Mouse (Mus musculus) naive thymus-derived CD4-positive, alpha-beta T cell, adult 2 months (primary cell): Measurements from ENCODE around the gene Popdc2.

ENCODE experiments used
- DNase-seq: peaks from one replicate; pipeline ENCODE4 v3.0.0-alpha.2; 2011; ENCODE audit warnings: low read depth

Gene Popdc2

DNA sequence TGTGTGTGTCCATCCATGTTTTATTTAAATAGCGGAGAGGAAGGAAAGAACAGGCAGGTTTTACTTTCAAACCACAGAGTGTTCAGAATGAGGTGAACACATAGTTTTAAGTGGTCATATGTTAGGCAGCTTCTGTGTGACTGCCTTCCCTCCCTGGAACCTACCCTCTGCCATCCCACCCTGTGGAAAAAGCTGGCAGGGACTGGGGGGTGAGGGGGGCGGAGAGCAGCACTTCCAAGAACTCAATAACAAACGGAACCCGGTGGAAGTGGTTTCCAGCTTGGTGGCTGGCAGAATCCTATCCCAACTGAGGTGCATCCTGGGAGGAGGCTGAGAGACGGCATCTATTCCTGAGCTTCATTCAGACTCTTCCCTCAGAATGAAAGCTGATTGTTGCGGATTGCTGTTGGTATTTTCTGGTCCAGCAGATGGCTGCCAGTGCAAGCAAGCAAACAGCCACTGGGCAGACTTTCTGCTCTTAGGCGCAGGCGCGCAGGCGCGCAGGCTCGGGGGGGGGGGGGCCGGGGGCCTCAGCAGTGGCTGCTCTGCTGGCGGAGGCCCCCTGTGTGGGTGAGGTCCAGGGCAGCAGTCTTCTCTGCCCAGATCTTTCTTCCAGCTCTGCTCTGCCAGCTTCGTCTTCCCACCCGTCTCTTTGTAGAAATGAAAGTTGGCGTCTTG, 14.3 kb downstream of the Popdc2 start:
- peak; percentile 65 for DNase-seq

DNA sequence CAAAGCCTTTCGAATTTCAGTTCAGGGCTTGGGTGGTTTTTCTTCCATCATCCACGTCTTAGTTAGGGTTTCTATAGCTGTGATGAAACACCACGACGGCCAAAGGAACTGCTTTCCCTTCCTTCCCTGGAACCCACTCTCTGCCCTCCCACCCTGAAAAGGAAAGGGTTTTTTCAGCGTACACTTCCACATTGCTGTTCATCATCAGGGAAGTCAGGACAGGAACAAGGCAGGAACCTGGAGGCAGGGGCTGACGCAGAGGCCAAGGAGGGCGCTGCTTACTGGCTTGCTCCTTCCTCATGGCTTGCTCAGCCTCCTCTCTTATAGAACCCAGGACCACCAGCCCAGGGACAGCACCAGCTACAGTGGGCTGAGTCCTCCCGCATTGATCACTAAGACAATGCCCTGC, 14.8 kb downstream of the Popdc2 start:
- no peak for DNase-seq

DNA sequence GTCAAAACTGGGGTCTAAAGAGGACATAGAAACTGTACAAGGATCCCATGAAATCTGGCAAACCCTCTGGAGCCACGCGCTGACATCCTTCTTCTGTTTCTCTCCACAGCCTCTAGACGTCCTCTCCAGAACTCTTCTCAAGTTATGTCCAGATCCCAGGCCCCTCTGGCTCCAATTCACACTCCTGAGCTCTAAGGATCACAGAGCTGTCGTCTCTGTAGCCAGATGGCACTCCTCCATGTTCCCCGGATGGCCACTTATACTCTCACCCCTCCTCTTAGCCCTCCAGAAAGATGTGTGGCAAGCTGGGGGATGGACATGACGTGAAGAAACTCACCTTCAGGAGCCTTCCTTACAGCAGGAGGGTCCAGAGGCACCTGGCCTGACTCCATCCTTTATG, 15.5 kb downstream of the Popdc2 start:
- DNase-seq: no peak

DNA sequence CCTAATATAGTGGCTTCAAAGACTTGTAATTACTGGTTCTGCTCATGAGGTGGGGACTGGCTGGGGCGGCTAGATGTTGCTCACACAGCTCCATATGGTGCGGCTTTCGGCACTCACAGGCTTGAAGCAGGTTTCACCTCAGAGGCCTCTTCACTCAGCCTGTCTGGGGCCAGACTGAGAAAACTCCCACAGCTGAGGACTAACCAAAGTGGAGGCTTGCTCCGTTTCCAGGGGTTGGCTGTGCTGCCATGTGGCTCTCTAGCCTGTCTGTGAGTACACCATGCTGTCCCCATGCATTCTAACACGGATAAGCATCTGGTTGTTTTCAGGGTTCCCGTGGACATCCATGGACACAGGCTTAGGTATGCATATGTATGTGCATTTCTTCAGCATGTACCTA, 16.6 kb downstream of the Popdc2 start:
- DNase-seq: no peak

DNA sequence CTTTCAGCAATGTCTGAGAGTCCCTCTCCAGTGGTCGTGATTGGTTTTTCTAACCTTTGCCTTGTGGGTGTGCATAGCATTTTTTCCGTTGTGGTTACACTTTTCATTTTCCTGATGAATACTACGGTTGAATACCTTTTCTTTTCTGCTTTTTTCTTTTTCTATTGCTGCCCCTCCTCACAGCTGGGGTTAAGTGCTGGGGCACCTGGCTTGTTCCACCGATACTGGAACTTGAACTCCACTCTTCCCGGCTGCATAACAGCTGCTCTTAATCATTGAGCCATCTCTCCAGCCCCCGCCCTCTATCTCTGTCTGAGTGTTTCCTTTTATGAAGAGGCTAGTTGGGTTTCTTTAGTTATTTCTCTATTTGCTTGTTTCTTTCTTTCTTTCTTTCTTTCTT, 17.1 kb downstream of the Popdc2 start:
- no peak for DNase-seq

DNA sequence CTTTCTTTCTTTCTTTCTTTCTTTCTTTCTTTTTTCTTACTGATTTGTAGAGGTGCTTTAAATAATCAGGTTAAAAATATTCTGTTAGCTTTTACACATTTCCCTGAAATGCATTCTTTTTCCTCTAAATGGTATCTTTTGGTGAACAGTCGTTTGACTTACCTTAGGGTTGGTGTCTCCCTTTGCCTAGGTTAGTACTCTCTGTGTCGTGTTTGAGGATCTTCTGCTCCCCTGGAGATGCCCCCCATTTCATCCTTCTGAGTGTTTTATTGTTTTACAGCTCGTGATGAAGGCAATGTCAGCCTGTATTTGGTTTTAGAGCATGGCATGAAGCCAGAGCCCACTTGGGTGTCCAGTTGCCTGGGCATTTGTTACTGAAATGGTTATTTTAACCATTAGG, 17.5 kb downstream of the Popdc2 start:
- no peak for DNase-seq

DNA sequence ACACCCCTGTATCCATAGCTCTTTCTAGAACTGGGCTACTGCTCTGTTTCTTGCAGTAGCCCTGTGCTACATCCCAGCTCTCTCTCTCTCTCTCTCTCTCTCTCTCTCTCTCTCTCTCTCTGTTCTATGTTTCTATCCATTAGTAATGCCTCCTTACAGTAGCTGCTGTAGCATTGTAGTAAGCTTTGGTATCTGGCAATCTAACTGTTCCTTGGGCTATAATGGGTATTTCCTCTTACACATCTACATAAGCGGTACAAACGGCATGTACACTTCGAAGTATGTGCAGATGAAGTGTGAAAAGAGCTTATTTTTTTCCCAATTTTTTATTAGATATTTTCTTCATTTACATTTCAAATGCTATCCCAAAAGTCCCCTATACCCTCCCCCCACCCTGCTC, 17.9 kb downstream of the Popdc2 start:
- DNase-seq: no peak

DNA sequence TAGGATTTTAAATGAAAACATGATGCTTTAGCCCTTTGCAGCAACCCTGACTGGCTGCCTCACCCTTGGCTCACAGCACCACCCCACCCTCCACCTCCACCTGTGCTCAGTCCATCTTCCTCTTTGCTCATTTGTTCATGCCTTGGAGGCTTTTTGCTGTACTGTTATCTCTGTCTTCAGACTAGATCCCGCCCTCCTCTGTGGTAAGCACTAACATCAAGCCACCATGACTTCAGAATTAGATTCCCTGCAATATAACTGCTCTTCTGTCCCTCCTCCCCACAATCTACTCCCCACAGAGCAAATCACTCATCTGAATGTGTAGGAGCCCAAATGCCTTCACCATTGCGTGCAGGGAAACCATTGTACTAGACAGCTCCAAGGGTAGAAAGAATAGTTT, 21.7 kb downstream of the Popdc2 start:
- DNase-seq: no peak

DNA sequence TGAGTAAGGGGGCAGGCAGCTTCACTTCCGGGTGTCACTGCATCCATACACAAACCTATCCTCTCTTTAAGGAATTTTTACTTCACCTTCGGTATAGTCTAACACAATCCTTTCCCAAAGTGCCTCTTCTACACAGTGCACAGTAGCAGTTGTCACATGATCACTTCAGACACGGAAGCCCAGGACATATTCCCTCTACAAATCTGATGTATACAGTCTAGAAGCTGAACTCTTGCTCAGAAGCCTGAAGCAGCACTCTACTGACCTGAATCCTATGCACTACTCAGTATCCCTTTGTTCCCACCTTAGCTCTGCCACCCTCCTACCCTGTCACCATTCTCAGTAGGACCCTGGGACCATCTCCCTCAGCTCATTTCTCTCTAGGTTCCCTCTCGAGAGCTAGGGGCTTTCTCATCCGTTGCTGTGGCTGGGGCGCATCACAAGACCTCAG, 23.2 kb downstream of the Popdc2 start:
- no peak for DNase-seq

DNA sequence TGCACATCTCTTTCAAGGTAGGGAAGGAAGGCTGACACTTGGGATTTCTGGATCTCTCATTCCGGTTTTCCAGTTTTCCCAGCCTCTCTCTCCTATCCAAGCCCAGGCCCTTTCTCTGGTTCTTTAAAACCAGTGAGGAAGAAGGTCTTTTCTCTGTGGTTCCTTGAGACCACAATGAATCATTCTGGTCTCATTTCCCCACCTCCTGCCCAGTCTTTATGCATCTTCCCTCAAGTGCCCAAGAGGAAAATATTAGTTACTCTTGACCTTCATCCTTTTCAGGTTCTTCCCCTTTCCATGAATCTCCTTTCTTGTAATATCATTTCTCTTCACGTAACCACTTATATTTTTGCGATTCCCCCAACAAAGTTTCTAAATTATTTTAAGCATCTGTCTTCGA, 23.7 kb downstream of the Popdc2 start:
- DNase-seq: no peak

DNA sequence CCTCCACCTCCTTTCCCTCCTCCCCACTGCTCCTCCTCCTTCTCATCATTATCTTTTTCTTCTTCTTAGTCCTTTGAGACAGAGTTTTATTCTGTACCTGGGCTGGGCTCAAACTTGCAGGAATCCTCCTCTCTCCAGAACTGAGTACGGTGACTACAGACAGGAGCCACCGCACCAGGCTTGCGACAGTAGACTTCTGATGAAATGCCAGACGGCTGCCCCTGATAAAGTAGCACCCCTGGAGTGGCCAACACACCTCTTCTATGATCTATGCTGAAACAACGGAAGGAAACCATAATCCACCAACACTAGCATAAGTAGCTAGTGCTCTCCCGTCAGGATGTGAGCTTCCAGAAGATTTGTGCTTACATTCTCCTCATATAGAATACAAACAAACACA, 25.4 kb downstream of the Popdc2 start:
- no peak for DNase-seq

DNA sequence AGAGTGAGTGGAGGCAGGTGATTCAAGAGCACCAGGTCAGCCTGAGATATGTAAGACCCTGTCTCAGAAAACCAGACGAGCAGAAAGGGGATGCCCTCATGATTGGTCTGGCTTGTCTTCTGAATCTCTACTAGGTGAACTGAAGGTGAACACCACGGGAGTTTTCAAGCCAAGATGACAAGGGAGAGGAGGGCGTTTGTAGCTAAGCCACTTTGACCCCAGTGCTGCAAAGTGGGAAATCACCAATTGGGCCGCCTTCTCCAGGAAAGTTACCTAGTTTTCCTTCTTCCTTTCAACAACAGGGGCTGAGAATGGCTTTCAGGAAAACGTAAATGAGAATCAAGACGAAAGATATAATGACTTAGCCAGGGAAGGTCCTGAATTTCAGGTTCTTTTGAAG, 26.7 kb downstream of the Popdc2 start:
- DNase-seq: no peak

DNA sequence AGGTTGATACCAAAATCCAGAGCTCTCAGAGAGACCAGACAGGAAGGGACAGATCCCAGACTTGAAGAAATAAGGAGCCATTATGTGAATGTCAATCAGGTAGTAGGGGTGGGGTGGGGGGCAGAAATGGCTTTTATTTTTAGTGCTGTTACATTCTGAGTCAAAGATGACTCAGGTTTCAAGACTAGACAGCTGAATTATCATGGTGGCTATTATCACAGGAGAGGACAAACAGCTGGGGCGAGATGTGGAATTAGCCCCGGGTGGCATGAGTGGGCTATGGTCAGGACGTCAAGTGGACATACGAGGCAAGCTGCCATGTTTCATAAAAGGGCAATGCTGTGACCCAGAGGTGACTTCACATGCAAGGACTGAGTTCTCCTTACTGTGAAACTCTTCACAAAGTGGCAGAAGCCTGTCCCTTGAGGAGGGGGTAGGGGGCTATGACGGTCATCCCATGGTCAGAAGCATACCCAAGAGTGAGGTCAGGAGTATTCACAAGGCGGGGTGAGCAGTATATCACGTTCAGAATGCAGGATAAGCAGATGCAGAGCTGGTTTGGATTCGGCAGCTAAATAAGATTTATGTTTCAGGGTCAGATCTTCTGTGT, 27.4 kb downstream of the Popdc2 start:
- DNase-seq: no peak

DNA sequence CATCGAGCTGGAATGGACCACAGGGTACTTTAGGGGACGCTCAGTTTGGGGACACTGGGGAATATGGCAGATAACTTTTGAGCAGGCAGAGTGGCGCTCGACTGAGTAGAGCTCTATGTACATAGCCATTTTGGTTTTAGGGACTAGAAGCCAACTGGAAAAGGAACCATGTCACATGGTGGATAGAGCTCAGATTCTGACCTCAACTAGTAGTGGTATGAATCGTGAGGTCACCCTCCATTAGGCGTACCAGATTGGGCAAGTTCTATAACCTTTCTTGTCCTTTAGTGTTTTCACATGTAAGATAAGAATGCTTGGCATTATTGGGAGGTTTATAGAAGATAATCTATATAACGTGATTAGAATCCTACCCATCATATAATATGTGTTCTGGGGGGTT, 28.3 kb downstream of the Popdc2 start:
- no peak for DNase-seq

DNA sequence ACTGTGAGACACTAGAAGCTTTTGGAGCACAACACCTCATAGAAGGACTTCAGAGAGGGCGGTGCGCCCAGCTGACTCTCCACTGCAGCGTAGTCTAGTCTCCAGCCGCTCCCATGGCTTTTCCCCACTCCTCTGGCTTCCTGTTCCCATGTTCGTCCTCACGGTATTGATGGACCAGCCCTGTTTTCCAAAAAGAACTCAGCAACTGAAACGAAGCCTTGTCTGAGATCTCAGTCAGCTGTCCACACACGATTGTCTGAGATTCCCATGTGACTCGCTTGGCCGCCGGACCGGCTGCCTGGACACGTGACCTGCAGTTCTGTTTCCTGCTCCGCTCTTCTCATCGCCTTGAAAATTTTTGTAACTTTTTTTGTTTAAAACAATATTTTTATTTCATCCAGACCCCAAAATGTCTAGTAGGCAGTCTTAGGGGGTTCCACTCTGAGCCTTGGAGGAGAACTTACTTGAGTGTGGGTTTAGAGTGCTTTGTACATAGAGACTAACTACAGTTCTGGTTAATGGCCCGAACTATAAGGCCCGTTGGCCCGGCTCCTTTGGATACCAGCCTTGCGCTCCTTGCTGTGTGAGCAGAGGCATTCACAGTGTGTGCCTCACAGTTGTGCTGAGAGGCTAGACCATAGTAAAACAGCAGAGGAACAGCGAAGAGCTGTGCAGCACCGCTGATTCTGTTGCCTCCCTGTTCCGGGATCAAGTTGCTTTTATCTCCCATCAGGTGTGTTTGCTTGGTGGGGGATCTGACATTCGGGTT, 30.3 kb downstream of the Popdc2 start:
- no peak for DNase-seq

DNA sequence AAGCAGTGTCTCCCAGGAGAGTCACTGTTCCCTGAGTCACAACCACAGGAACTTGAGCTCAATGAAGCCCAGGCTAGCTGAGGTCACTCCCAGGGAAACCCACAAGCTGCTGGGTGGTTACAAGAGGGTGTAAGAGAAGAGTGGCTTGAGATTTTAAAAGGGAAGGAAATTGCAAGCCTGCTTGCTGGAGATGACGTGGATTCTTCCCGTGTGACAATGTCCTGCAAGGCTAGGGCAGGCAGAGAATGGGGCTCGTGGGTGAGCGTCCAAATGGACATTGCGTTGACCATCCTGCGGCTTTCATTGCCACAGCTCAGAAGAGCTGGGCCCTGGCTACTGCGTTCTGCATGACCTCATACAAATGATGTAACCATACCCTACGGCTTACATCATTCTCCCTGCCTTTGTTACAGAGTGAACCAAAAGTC, 32.2 kb downstream of the Popdc2 start:
- no peak for DNase-seq

DNA sequence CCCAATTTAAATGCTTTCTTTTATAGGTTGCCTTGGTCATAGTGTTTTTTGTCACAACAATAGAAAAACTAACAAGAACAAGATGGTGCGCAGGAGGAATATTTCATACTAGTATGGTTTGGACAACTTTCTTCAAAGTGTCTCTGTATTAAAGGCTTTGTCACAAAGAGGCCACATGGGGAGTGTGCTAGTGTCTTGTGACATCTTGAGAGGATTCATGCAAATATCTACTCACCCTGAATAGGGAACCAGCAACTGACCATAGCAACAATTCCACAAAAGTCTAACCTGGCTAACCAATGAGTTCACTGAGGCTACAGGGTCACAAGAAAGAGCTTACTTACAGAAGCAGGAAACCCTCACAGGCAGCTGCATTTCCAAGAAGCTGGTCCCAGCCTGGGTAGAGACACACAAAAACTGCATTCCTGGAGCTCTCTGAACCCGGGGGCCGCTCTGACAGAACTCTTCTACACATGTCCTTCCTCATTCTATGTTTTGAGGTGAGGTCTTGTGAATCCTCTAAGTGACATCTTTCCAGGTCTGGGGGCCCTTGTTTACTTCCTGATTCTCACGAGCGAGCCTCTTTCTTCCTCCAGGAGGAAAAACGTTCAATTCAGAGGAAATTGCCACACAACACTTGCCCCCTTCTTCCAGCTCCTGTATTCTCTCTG, 33.2 kb downstream of the Popdc2 start:
- no peak for DNase-seq

DNA sequence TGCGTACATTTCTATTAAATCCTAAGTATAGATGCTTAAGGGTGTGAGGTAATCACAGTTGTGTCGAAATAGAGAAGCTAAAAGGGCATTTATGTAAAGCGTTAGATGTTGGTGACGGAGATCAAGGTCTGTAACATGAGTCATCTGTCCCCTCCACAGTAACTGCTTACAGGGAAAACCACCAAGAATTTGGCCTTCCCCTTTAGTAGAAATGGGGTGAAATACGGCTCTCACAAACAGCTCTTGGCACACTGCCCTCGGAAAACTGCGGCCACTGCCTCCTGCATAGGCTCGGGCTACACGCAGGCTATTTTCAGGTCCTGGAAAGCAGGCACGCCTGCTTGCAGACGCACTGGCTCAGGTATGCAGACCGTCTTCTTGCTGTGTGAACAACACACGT, 34.1 kb downstream of the Popdc2 start:
- DNase-seq: no peak

DNA sequence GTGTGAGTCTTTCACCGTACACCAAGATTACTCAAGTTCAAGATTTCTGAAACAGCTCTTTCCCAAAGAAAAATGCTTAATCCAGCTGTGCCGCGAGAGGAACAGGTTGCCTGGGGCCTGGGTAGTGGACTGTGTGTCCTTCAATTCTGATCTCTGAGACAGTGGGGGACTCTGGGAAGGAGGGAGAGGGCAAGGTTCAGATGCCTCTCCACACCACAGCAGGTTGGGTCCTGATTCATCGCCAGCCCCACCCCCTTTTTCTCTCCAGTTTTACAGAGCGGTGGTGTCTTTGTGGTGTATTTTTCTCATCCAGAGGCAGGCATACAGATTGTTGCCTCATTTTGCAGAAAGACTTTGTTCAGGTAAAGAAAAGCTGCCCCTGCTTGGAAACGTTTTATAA, 36.3 kb downstream of the Popdc2 start:
- no peak for DNase-seq

DNA sequence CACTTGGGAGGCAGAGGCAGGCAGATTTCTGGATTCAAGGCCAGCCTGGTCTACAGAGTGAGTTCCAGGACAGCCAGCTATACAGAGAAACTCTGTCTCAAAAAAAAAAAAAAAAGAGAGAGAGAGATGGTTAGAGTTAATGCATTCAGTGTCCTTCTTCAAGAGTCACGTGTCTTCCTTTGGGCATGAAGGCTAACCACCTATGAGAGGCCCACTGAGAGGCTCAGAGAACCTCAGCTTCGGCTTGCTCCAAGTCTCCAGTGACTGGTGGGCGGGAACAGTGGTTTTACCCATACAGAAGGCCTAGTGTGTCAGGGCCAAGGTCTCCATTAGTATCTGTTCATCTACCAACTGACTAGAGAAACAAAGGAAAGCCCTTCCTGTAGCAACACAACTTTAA, 37.1 kb downstream of the Popdc2 start:
- DNase-seq: no peak

DNA sequence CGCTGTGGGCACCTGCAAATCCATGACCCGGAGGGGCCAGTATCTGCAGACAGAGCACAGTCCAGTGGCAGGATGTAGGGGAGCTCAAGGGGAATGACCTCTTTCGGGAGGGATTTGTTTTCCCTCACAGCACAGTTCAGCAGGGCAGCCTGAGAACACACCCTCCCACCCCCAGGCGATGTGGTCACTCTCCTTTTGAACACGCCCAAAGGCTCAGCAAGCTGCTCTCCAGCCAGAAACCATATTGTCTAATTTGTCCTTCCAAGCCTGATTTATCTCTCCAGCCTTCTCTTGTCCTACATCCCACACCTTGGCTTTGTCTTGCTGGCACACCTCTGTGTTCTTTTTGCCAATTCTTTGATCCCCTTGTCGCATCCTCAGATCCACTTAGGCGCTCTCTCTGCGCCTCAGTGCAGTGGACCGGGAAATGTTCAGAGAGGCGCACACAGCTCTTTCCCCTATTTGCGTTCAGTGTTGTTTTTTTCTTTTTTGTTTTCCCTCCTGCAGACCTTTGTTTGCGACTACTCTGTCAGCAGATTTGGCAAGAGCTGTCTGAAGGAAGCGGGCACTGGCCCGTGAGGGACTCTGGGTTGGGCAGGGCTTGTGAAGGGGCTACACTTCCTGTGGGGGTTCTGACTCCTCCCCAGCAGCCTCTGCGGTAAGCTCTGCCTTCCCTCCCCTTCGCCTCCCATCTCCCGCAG, 37.7 kb downstream of the Popdc2 start:
- DNase-seq: no peak

DNA sequence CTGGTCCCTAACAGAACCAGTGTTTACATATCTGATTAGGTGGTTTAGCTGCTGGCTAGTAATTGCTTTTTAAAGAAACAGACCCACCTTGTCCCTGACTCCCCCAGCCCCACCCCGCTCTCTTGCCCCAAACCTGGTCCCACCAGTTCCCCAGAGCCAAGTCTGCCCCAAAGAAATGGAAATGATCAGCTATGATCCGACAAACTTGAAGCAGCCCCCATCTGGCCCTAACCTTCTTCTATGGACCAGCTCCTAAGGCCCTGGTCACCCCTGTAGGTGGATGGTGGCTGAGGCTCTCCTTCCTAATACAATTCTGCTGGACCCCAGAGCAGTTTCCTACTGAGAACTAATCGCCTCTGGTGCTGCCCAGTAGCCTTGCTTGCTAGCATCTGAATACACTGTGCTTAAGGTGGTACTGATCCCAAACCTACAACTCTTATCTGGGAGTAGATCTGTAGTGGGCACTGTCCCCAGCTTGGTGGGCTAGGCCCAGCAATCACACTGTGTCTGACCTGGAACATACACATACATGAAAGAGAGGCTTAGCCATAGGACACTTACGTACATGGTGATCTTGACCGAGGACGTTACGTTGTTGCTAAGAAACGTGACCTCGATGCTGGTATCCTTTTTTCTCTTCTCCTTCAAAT, 38.4 kb downstream of the Popdc2 start:
- no peak for DNase-seq
